Mouse (Mus musculus) adrenal gland, postnatal 25 days (tissue): ENCODE results near the gene Scarf1. TPM values are rescaled to one million over a fixed set of nuclear protein-coding genes. Genes with fewer than 3 reads are reported as not detected.
"Not testable (repeated sequence)": the region's sequence is repeated elsewhere in the genome, so short reads cannot be mapped to it uniquely, and the experiment has no call there.

ENCODE experiments used
- DNase-seq: peaks from one replicate; pipeline ENCODE4 v3.0.0; 2021; ENCODE audit warnings: mixed read lengths
- total RNA-seq: library from RNA; stranded (reverse); gene quantifications from 2 replicates; pipeline ENCODE4 v1.2.3, GENCODE M21; 2021

Gene Scarf1
- total RNA-seq, 1 experiment from 2014 or later = 10.0 TPM

GRCm38 (mm10) chr11:75537491-75538183 is 24.3 kb downstream of the Scarf1 start:
- no peak for DNase-seq

DNA sequence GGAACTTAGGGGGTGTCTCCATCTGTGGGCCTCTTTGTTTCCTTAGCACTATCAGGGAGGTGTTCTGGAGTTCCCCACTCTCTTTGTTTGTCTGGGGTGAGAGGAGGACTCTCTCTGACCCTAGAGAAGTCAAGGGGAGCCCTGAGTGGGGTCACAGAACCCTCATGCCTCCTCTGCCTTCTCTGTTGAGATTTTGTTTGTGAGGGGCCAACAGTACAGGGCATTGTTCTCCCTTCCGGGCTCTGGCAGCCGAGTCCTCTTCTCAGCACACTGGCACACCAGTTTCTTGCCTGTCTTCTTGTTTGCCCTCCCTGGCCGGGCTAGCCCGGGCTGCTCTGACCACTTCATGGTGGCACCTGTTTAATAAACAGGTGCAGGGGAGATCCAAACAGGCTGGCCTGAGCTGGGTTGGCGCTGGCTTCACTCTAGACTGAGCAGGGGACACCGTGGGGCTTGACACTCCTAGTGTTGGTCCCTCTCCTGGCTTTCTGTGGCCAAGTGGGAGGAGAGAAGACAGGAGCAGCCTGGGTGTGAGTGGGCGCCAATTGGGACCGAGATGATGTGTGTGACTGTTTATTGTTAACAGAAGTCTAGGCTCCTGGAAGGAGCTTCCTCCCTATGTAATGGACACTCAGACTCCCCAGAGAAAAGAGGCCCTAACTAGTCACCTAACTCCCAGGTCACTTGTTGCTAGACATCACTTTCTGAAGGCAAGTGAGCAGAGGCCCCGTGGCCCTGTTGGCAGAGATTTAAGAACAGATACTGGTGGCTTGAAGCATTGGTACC is 25.0 kb downstream of the Scarf1 start:
- DNase-seq = no peak

GRCm38 (mm10) chr11:75538970-75539299 is 25.6 kb downstream of the Scarf1 start:
- DNase-seq = no peak

DNA sequence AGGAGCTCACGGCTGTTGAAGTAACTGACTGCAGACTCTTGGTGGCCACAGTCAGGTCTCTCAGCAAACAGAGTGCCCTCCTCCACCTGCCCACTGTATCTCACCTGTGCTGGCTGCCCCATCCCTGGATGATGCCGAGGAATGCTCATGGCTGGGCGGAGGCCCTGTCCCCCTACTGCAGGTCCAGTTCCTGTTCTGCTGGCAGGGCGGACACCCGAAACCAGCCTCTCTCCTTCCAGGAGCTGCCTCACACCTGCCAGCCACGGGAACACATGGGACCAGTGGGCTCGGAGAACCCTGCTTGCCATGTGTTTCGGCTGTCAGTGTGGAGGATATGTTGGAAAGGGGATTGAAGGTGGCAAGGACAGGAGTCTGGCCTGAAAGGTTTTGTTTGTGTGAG is 26.9 kb downstream of the Scarf1 start:
- DNase-seq = no peak

GRCm38 (mm10) chr11:75540710-75541581 is 27.6 kb downstream of the Scarf1 start:
- DNase-seq = no peak

DNA sequence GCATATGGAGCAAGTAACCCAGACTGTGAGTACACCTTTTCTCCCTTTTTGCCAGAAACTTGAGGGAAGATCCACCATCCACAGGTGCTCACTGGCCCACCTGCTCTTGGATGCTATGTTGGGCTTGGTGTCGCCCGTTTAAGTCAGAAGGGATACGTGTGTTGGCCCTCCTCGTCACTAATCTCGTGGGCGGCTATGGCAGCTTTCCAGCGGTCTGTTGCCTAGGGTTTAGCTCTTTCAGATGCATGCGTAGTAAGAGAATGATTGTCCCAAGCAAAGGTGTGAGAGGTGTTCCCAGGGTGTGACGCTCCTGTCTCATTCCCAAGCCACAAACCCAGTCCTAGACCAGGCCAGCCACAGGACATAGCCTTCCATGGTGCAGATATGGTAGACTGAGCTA is 31.4 kb downstream of the Scarf1 start:
- no peak for DNase-seq

- DNase-seq = no peak
Observed at GRCm38 (mm10) chr11:75546057-75546456, 32.7 kb downstream of the Scarf1 start.

DNA sequence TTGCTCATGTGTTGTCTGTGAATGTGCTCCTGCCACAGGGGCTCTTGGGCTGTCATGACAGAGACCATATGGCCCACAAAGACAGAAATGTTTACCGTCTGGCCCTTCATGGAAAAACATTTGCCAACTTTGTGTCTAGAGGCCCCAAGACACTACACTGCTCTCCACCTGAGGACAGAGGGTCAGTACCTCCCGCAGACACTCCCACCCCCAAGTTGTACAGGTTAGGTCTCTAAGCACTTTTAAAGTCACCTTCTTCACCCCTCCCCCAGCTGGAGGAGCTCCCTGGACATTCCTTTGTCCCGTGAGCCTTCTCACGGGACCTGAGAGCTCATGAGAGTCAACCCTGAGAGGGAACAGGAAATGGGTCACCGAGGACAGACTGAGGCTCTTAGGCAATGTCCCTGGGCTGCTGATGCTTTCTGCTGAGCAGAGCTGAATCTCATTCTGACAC is 36.3 kb downstream of the Scarf1 start:
- no peak for DNase-seq

GRCm38 (mm10) chr11:75550200-75550946 is 37.0 kb downstream of the Scarf1 start:
- DNase-seq = no peak

- no peak for DNase-seq
Observed at GRCm38 (mm10) chr11:75551321-75551720, 38.0 kb downstream of the Scarf1 start.

- DNase-seq = no peak
Observed at GRCm38 (mm10) chr11:75551961-75552441, 38.7 kb downstream of the Scarf1 start.

- DNase-seq = no peak
Observed at GRCm38 (mm10) chr11:75552906-75553482, 39.7 kb downstream of the Scarf1 start.

- DNase-seq = not testable (repeated sequence)
Observed at GRCm38 (mm10) chr11:75556006-75556405, 42.7 kb downstream of the Scarf1 start.

DNA sequence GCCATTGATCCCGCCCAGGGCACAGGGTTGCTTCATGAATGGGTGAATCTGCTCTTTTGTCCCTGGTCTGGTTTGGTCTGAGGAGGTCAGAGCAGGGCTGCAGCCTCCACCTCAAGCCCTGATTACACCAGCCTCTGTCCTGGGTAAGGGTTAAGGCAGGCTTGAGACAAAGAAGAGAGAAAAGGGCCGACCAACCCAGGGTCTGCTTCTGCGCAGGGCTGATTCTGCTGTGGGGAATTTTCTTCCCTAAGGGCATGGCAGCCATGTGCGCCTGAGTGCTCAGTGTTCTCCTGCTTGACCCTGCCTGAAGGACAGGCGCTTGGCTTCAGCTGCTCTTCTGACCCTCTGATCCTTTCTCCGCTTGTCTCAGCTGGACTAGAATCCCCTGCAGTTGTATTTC is 43.8 kb downstream of the Scarf1 start:
- no peak for DNase-seq

DNA sequence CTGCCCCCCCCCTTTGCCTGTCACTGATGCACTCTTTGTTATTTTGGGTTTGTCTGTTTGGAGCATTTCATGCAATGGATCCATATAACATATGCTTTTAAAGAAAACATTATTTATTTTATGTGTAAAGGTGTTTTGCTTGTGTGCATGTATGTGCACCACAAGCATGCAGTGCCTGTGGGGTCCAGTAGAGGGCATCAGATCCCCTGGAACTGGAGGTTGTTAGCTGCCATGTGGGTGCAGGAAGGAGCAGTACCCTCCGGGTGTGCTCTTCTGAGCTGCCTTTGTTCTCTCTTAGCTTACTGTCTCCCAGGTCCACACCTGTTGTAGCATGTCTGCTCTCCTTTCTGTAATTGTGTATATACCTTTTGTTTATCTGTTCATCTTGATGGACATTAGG is 44.8 kb downstream of the Scarf1 start:
- no peak for DNase-seq

DNA sequence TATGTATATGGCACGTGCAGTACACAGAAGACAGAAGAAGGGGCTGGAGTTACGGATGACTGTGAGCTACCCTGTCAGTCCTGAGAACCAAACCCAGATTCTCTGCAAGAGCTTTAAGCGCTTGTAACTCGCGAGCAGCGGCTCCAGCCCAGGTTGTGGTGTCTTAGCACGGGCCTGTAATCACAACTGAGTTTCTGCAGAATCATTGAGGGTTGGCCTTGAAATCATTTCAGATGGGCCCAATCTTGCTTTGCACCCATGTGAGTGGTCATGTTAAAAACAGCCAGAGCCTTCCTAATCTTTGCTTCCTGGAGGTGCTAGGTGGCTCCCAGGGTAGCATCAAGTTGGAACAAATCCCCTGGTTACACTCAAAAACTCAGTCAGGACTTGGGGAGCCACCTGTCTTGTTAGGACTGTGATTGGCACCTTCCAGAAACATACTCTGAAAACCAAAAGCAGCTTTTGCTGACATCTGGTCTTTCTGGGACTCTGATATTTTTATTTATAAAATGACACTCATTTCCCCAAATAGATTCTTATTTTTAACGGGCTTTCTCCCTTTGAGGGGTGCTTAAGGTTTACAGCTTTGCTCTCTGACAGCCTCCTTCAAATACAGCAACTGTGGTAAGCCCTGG is 46.6 kb downstream of the Scarf1 start:
- DNase-seq = no peak

DNA sequence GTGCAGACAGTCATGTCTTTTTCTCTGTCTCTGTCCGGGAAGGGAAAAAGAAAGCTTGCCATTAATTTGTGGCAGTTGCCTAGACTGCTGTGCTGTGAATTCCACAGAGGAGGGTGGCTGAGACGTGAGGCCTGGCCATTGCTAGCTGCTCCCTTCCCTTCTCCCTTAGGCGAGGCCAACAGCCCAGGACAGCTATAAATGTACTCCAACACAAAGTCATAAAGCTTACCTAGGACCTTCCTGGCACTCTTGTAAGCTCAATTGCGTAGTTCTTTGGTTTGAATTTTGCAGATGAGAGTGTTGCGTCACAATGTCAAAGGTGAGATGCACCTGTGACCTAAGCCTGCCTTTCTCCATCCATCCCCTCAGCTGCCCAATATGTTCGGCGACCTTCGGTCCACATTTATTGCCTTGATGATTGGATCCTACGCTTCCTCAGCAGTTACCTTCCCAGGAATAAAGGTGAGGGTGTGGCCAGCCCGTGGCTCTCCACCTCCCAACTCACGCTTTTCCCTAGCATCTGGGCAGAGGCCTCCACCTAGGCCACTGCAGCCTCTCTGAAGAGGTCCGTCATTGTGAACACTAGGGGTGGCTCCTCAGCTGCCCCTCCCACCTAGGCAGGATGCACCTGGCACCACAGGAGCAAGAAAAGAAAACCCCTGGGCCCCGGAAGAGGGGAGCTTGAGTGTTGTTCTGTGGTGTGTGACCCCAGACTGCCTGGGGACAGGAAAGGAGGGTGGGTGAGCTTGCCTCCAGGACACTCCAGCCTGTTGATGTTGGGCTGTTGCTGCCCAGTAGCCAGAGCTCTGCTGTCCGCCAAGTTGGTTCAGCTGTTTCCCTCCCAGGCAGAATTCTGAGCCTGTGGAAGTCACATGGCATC is 47.4 kb downstream of the Scarf1 start:
- no peak for DNase-seq

GRCm38 (mm10) chr11:75561410-75561791 is 48.1 kb downstream of the Scarf1 start:
- DNase-seq = no peak

- no peak for DNase-seq
Observed at GRCm38 (mm10) chr11:75562840-75563239, 49.5 kb downstream of the Scarf1 start.
